Mouse (Mus musculus) kidney, adult 10 weeks (tissue): Measurements from ENCODE around the gene 2900092C05Rik. TPM values are rescaled to one million over a fixed set of nuclear protein-coding genes. Genes with fewer than 3 reads are reported as not detected.

Source experiments
- polyA plus RNA-seq: library from polyadenylated mRNA; stranded (reverse); fragments of 350-450 nt; fragmentation: Illumina TruSeq; extraction: RNeasy Lipid Tissue Mini Kit (QIAGEN cat#74804); gene quantifications from one replicate; pipeline ENCODE4 v1.2.3, GENCODE M21; 2014; ENCODE audit warnings: low read depth, low replicate concordance

Gene 2900092C05Rik
- polyA plus RNA-seq: not detected

DNA sequence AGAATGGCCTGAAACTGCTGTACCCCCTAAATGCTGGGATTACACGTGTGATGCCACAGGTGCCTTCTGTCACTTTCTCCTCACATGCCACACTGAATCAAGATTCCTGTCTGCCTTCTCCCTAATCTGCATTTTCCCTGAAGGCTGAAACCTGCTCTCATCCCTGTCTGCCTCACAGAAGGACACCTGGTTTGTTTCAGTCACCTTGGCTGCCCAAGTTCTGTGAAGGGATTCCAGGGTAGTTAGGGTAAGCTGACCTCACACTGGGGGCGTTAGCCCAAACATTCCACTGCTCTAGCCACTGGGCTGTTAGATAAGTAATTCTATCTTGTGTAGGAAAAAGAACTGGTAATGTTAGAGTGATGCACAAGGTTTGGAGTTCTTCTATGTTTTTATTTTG is at the start of gene 2900092C05Rik:
Gene 2900092C05Rik (plus strand): TSS at position 301 of the 400 bp plus-strand sequence.

DNA sequence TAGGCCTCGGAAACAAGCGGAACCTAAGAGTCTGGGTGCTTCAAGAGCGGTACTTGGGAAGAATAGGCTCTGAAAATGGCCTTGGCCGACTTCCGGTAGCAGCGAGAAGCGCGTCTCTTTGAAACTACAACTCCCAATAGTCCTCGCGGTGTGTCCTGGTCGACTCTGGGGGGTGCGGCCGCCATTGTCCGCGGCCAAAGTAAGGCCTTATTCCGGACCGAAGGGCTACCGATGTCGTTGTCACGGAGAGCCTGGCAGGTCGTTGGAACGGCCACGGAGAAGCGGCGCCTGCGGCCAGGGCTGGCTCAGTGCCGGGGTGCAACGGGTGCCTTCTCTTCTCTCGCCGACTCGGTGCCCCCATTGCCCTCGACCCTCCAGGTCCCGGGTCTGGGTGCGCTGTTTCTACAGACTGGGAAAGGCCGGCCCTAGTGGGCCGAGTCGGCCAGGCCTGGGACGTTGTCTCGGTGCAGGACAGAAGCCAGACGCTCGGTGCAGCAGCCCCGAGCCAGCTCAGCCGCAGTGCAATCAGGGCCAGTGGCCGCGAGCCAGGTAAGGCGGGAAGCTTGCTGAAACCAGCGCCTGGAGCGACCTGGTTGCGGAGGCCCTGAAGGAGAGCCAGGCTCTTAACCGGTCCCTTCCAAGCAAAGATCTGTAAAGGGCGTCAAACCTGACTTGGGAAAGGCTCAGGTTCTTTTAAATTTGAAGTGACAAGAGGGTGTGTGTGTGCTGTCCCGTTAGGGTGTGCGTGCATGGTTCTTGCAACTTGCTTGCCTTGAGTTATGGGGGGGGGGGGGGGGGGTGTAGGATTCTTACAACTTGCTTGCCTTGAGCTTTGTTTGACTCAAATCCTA is 33.9 kb upstream of the 2900092C05Rik start, which contains the start of gene Zfp606:
Gene Zfp606 (plus strand): TSS at position 136 of the 851 bp plus-strand sequence.

Other genes starting within 250 kb of the 2900092C05Rik start
- gene Vmn1r81, start 244.2 kb upstream of the 2900092C05Rik start, polyA plus RNA-seq: not detected
- not detected for gene Vmn1r82, start 212.1 kb upstream of the 2900092C05Rik start, polyA plus RNA-seq
- not detected for gene Vmn1r83, start 183.0 kb upstream of the 2900092C05Rik start, polyA plus RNA-seq
- not detected for gene Vmn1r84, start 143.2 kb upstream of the 2900092C05Rik start, polyA plus RNA-seq
- 2.5 TPM for gene Zfp551, start 89.8 kb upstream of the 2900092C05Rik start, polyA plus RNA-seq
- 28.9 TPM for gene Zfp606, start 34.2 kb upstream of the 2900092C05Rik start, polyA plus RNA-seq
- gene Vmn2r53, start 96.3 kb downstream of the 2900092C05Rik start, polyA plus RNA-seq: not detected
- gene Vmn2r54, start 127.8 kb downstream of the 2900092C05Rik start, polyA plus RNA-seq: not detected
- not detected for gene Vmn2r55, start 172.5 kb downstream of the 2900092C05Rik start, polyA plus RNA-seq
- not detected for gene Vmn2r56, start 222.5 kb downstream of the 2900092C05Rik start, polyA plus RNA-seq